Mouse (Mus musculus) C2C12 (cell line): ENCODE measurements at regions not wholly inside any gene's neighbourhood (a gene's known extent, or its start where the extent isn't known, plus 50 kb on each side); places are given as distances from the start of the nearest gene placed in this dataset.

ENCODE experiments used
- CEBPB ChIP-seq: IDR thresholded peaks from one replicate; pipeline ENCODE4 v1.6.1; 2011; ENCODE audit warnings: low read depth, mild to moderate bottlenecking, control low read depth, moderate library complexity
- CTCF ChIP-seq: IDR thresholded peaks from one replicate; pipeline ENCODE4 v1.5.1; 2011; ENCODE audit not compliant: control insufficient read depth, insufficient read depth, insufficient read length
- FOSL1 ChIP-seq: IDR thresholded peaks from one replicate; pipeline ENCODE4 v1.8.0; 2011; ENCODE audit warnings: mild to moderate bottlenecking, low read length; ENCODE audit not compliant: poor library complexity, insufficient read depth, severe bottlenecking
- MAX ChIP-seq: IDR thresholded peaks from one replicate; pipeline ENCODE4 v1.6.1; 2011; ENCODE audit warnings: mild to moderate bottlenecking, control low read depth
- MYOD1 ChIP-seq: IDR thresholded peaks from one replicate; pipeline ENCODE4 v1.6.1; 2011; ENCODE audit warnings: low read depth; ENCODE audit not compliant: control insufficient read depth, insufficient read length
- MYOG ChIP-seq: IDR thresholded peaks from one replicate; pipeline ENCODE4 v1.6.1; 2011; ENCODE audit not compliant: control insufficient read depth, insufficient read length; ENCODE audit errors: extremely low read depth
- USF1 ChIP-seq: IDR thresholded peaks from one replicate; pipeline ENCODE4 v1.6.1; 2011; ENCODE audit warnings: low read depth, mild to moderate bottlenecking, control low read depth, moderate library complexity

DNA sequence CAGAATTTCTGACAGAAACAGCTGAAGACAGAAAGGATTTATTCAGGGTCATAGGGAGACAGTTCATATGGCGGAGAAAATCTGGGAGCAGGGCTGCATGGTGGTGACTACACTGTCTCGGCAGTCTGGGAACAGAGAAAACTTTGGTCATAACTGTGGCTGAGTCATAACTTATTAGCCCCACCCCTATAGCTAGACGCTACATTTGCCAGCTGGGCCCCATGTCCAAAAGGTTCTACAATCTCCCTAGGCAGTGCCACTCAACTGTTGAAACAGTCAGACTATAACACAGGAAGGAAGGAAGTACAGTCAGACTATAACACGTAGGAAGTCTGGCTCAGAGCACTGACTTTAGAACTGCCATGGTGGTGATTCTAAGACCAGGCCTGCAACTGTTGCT is 58.2 kb upstream of the Cd28 start:
- no peak for TF ChIP-seq USF1
- no peak for TF ChIP-seq CTCF
- TF ChIP-seq MYOD1 = no peak
- TF ChIP-seq CEBPB = no peak
- no peak for TF ChIP-seq MAX
- no peak for TF ChIP-seq FOSL1
- TF ChIP-seq MYOG = no peak
